Mouse (Mus musculus) right cerebral cortex, postnatal 14 days (tissue): ENCODE measurements around the gene Cd200r3.

Source experiments
- DNase-seq: peaks from one replicate; pipeline ENCODE4 v3.0.0; 2022

Cd200r3 gene

DNA sequence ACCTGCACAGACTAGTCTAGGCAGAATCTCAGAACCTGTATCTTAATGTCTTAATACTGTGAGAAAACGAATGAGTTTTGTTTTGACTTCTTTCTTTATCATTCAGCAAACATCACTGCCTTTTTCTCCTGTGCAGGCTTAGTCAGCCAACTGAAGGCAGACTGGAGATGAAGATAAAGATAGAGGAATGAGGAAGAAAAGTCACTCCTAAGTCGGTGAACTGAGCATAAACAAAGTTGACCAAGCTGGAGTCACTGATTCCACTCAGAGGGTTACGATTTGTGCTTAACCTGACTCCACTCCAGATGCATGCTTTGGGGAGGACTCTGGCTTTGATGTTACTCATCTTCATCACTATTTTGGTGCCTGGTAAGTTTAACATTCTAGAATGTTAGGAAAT is at the start of gene Cd200r3:
TSS of gene Cd200r3 (plus strand) at position 211 of the 400 bp plus-strand sequence.
- no peak for DNase-seq

DNA sequence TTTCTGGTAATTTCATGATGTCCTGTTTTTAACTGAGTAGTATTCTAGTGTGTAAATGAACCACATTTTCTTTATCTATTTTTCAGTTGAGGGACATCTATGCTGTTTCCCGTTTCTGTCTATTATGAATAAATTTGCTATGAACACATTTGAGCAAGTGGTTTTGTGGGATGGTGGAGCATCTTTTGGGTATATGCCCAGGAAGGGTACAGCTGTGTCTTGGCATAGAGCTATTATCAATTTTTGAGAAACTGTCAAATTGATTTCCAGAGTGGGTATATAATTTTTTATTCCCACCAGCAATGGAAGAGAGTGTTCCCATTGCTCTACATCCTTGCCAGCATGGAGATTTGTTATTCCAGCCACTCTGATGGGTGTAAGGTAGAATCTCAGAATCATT is 11.5 kb upstream of the Cd200r3 start:
- DNase-seq, result no peak

DNA sequence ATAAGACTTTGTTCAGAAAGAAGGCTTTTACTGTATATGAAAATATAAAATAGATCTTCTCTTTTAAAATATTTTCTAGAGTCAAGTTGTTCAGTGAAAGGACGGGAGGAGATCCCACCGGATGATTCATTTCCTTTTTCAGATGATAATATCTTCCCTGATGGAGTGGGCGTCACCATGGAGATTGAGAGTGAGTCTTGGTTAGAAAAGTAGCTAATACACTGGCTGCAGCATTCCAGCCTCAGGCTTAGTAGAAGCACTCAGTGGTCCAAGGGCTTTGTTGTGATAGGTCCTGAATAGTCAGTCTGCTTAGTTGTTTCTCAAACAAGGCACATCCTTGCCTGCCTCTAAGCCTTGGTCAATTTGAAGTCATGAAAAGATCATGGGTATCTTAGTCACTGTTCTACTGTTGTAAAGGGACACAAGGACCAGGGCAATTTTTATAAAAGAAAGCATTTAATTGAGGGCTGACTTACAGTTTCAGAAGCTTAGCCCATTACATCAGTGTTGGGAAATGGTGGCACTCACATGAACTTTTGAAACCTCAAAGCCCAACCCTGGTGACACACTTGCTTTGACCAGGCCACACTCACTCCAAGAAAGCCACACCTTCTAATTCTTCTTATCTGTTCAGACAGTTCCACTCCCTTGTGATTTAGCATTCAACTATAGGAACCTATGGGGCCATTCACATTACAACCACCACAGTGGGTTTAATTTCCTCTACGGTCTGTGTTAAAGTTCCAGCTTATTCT is 8.1 kb downstream of the Cd200r3 start:
- DNase-seq, result no peak

DNA sequence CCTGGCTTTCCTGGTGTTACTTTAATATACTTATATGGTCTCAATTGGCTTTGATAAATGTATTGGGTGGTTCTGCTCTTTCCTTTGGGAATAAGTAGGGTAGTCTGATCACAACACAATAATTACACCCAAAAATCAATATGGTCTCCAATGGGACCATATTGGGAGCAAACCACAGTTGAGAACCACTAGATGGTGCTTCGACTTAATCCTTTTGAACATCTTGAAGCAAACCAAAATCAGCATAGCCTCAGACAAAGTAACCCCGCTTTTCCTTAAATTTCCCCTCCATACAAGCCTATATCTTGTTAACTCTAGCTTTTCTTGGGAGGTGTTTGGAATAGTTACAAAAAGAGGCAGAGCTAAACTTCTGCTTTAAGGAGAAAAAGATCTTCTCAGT is 18.8 kb downstream of the Cd200r3 start:
- no peak for DNase-seq

DNA sequence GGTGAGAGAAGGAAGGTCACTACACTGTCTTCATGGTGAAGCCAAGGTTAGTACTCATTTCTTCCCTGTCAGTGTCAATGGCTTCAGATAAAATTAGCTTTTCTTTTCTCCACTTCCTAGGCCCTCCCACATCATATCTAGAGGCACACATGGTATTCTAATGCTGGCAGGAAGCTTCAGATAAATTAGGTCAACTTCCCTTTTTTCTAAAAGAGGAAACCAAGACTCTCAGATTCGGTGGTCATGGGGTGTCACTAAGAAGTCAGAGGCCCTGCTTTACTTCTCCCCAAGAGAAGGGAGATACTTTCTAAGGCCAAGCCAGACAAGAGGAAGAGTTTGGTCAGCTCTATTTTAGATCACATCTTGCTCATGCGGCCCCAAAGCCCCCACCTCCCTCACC is 19.3 kb downstream of the Cd200r3 start:
- DNase-seq, result no peak

DNA sequence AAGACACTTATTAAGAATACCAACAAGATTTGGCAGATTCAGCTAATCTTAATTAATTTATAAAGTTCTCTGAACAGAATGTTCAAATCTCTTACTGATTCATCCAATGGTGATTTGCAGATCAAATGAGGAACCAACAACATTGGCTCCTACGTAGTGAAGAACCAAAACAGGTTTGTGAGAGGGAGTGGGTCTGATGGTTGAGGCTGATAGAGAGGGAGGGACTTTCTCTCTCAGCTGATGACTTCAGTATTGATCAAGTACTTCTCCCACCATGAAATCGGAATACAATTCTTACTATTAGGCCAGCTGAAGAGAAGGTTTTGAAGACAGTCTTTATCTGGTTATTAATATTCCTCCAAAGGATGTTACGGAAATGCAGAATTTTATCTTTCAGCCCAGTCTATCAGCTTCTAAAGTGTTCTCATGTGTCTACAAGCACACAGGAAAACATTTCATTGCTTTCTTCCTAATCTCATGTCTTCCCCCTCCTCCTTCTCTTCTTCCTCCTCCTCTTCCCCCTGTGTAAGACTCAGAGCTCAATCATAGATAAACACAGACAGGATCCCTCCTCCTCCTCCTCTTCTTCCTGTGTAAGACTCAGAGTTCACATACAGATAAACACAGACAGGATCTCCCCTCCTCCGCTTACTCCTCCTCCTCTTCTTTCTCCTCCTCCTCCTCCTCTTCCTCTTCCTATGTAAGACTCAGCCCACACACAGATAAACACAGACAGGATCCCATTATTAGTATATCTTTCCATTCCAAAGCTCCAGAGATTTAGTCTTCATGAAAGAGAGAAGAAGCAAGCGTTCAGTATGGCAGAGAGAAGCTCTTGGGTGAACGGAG is 21.3 kb downstream of the Cd200r3 start:
- no peak for DNase-seq

DNA sequence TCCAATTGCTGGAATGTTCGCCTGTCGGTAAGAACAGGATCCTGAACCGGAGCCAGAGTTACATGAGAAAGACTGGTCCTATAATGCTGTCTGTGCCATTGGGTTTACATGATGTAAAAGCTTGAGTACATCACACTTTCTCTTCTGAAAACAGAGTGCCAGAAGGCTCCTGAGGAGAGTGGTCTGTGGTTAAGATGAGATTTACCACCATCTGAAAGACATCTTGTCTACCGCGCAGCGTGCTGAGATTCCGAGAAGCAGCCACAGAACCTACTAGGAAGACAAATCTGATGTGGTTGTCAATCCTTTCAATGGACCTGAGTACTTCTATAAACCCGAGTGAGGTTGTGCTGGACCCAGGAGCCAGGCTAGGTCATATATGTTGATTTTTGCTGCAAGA is 21.9 kb downstream of the Cd200r3 start:
- no peak for DNase-seq

DNA sequence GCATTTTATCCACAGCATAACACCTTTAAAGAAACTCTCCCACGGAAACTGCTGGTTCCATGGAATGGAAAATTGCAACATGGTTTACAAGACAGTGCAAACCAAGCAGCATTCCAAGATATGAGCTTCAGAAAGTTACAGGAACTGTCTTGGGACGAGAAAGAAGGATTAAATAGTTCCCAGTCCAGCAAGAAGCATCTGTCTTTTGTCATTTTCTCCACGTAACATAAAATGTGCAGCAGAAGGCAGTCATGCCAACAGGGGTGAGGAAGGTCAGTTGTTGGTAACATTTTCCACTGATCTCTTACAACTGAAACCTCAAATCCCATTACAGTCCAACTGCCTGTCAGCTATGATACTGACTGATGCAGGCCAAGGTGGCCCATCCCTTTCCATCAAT is 22.4 kb downstream of the Cd200r3 start:
- DNase-seq, result no peak

DNA sequence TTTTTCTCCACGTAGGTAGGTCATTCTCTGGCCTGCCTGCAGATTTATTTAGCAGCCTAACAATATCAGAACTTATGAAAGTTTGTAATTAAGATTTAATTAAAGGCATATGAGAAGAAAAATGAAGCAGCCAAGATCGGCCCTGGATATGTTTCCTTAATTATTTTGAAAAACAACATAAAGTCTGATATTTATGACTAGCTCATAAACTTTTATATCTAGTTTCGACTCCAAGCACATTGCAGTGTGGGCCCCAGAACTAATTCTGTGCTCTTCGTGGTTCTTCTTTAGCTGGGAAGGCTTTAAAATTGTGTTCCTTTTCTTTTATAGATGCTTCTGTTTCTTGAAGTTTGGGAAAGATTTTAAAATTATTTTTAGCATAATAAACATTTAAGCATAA is 23.4 kb downstream of the Cd200r3 start:
- no peak for DNase-seq

DNA sequence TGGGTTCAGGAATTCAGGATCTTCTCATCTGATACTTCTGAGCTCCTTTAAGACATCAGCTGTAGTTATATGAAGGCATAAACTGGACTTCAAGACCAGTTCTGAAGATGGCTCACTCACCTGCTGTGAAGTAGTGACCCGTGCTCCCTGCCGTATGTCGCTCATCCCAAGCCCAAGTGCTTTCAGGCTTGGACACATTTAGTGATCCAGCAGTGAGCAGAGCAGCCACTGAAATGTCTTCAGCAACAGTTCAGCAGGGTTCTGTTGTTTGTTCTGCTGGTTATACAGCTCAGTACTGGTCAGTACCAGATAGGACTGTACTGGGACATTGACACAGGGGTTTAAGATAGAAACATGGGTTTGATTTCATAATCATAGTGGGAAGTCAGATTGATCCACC is 24.6 kb downstream of the Cd200r3 start:
- no peak for DNase-seq

DNA sequence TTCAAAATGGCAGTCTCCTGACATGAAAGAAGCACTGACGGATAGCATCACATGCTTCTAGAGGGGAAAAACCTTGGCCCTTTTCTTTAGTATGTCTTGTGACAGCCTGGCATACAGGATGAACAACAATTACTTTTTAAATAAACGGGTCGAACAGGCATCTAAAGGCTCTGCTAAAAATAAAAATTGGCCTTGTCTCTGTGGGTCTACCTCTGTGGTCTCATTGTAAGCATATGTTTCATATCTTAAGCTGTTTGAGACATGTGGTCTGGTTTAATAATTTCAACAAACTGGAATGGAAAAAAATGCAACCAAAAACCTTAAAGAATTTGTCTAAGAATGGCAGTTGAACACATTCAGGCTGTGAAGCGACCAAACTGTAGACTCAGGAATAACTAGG is 27.4 kb downstream of the Cd200r3 start:
- DNase-seq, result no peak

DNA sequence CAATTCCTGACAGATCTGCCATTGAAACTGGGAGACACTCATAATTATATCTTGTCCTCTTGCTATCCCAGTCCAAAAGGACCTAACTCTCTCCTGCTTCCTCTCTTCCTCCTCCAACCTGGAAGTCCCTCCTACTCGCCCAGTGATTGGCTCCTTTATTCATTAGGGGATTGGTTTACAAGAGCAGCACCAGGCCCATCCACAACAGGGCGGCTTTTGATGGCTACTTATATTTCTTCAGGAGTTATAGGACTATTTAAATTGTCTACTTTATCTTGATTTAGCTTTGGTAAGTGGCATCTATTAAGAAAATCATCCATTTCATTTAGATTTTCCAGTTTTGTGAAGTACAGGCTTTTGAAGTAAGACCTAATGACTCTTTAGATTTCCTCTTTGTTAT is 30.6 kb downstream of the Cd200r3 start:
- DNase-seq, result no peak

DNA sequence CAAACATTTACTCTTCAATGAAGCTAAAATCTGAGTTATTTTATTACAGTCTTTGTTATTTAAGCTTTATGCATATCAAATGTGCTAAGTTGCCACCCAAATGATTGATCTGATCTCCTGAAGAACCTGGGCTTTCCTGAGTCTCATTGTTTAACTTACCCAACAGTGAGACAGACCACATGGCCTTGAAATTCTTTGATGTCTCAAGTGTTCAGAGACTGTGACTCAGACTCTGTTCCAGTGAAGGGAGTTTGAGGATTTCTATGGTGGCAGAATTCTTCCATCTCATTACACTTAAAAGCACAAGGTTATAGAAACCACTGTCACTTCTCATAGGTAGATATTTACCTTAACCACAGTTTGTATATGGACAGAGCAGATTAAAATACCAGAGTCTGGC is 32.6 kb downstream of the Cd200r3 start:
- no peak for DNase-seq

DNA sequence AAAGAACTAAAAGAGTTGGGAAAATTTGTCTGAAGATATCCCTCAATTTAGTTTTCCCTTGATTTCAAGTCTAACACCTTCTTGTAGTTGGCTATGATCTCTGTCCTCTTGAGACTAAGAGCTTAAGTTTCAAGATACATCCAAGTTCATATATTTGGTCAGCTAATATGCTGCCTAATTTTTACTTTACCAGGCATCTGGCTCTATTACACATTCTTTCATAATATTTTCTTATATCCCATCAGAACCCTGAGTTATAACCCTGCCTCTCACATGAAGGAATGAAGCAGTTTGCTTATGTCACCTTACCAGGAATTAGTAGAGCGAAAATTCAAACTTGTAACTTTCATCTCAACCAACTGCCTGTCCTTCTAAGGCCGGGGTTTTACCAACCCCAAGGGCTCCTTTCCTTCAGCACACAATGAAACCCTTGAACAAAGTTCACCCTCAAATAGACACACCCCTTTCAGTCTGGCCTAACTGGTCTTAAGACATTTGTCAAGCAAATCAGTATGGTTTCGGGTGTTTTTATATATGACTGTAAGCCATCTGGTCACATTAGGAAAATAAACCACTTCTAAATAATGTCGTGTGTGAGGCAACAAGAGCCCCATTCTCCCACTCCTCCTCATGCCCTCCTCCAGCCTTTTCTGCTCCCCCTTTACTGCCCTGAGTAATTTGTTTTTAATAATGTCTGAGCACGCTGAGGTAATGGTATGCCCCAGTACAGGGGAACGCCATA is 33.6 kb downstream of the Cd200r3 start:
- DNase-seq, result no peak

DNA sequence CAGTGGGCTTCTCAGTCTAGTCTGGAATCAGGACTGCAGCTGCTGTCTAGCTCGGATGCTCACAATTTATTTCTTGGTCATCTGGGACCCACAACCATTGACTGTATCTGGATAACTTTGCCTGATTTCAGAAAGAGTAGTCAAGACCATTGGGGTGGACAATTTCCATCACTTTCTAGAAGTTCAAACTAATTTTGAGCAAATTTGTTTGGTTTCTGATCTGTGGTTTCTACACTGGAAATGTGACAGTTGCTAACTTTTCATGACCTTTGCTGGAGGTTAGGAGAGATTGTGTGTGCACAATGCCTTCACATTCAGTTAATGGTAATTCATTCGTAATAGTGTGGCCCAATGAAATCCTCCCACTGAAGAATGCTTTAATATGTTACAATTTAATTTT is 34.7 kb downstream of the Cd200r3 start:
- DNase-seq, result no peak

DNA sequence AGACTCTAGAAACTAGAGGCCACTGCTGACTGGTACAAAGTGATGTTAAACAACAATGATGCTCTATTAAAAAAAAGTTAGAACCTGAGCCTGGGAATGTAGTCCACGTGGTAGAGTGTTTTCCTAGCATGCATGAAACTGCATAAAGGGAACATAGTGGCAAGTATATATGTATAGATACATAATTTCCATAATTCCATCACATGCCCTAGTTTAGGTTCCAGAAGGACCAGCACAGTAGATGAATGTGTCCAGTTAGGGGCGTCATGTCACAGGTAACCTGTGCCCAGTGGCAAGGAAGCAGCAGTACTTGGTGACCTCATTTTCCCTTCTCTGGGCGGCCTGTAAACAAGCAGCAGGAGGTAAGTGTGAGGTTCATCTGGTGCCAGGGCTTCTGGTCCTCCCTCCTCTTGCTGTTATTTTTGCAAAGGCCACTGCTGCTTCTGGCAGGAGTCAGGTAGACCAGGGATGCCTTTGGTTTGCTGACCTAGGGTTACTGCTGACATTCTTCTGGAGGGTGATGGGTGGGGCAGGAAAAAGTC is 35.9 kb downstream of the Cd200r3 start:
- no peak for DNase-seq

DNA sequence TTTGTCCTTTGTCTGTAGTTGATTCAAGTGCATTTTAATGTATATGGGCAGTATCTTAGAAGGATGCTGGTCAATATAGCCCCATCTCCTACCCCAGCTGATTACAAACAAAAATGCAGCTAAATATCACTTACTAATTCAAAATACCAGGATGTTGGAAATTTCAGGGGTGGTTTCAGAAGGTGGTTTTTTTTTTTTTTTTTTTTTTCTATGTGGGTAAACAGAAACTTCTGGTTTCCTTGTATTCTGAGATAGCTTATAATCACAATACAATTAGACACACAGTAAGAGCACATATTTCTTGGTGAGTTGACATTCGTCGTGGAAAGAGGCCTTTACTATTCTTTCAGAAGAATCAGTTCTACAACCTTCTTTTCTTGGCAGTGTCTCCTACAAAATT is 39.5 kb downstream of the Cd200r3 start:
- DNase-seq, result no peak

DNA sequence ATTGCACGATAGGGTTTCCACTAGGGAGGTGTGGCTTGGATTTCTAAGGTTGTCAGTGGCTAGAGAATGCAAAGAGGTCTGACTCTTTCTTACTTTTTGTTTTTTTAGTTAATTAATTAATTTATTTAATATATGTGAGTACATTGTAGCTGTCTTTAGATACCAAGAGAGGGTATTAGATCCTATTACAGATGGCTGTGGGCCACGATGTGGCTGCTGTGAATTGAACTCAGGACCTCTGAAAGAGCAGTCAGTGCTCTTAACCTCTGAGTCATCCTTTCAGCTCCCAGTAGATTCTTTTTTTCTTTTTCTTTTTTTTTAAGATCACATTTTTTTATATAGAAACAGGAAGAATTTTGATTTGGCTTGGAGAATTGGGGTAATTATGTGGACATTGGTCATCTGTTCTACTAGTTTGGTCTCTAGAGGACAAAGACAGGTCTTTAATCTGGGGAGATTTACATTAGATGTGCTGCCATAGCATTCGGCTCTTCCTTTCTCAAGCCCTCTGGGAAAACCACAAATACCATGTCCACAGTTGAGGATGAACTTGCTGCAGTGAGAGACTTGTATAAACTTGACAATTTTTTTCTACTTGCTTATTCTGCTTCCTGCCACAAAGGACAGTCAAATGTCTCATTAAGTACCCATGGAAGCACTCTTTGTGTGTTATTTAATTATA is 40.0 kb downstream of the Cd200r3 start:
- DNase-seq, result no peak

DNA sequence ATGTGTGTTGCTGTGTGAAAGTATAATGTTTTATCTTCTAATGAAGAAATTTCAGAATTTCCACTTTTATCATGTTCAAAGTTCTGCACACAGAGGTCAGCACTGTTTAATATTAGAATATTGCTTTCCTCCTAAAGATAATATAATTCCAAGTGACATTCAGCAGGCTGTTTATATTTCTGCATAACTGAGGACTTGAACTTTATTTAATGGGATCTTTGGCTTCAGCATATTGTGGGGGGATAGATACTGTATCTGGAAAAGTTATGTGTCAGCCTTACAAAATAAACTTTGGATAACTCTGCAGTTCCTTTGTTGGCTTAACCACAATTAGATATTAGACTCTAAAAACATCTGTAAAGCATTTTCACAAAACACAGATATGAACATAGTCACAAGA is 40.6 kb downstream of the Cd200r3 start:
- DNase-seq, result no peak

DNA sequence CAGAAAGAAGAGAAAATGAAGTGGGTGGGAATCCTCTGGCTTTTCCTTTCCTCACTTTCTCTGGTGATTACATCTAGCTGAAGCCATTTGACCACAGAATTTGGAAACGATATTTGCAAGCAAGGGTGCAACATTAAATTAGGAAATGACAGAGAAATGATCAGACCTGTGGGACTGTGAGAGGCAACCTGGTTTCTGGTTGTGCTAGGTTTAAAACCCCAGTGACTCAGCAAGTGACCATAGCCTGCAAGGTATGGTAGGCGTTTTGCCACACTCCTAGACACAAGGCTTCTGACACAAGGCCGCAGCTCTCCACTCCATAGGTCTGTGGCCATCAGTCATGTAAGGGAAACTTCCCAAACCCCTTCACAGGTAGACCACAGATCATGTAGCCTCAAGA is 41.4 kb downstream of the Cd200r3 start:
- DNase-seq, result no peak

DNA sequence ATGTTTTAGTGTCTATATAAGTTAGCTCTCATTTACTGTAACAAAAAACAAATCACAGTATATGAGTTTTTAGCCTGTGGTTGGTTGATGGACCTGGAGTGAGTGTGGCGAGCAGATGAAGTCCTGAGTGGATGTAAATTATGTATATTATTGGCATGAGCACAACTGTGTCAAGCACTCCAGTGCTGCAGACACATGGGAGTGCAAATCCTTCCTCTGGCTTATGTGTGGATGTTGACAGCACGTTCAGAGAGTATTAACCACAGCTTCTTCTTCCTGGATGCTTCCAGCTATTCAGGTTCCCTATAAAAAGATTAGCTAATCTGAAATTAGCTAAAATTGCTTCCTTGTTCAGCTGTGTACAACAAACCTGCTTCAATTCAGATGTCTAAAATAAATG is 42.6 kb downstream of the Cd200r3 start:
- DNase-seq, result no peak

DNA sequence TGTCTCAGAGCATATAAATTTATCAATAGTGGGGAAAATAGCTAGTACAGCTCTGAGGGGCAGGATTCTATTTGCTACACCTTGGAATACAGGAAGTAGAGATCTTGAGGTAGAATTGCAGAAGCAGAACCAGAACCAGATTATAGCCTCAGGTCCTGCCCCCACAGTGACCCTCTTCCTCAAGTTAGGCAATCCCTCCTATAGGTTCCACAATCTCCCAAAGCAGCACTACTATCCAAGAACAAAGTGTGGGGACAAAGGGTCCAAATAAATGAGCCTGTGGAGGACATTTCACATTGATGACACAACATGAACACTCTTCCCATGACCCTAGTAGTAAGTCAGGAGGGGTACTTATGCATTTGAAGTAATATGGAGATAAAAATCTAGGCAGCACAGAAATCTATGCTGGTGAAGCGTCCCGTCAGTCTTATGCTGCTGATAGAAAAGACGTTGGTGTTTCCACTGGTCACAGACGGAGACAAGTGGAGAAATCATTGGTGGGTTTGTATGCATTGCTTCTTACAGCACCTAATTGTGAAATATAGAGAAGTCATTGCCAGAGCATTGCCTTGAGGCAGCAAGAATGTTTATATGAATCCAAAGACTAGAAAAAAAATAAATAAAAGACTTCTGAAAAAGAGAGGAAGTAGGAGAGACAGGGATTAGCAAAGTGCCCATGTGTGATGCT is 45.3 kb downstream of the Cd200r3 start:
- DNase-seq, result no peak
